Mouse (Mus musculus) cerebellum, adult 2 months (tissue): Measurements from ENCODE around the gene Cnot6.

Experiments
- CTCF ChIP-seq: fragments of 200-500 bp; IDR thresholded peaks from 2 replicates; pipeline ENCODE4 v1.5.1; 2011; ENCODE audit warnings: low read depth, mild to moderate bottlenecking, control low read depth, low read length, moderate library complexity, borderline replicate concordance; ENCODE audit not compliant: insufficient read depth
- POLR2A ChIP-seq: fragments of 200-500 bp; IDR thresholded peaks from 2 replicates; pipeline ENCODE4 v1.6.1; 2011; ENCODE audit warnings: low read length, control low read depth, borderline replicate concordance; ENCODE audit not compliant: insufficient read depth

GRCm38 (mm10) chr11:49695695-49696094, 16.8 kb downstream of the Cnot6 start:
- TF ChIP-seq CTCF, result no peak
- no peak for TF ChIP-seq POLR2A
